Mouse (Mus musculus): ENCODE data around the gene Syn3. TPM values are rescaled to one million over a fixed set of nuclear protein-coding genes. Genes with fewer than 3 reads are reported as not detected.

Syn3 gene
- polyA plus RNA-seq, 1 experiment, result 0.18 TPM

DNA sequence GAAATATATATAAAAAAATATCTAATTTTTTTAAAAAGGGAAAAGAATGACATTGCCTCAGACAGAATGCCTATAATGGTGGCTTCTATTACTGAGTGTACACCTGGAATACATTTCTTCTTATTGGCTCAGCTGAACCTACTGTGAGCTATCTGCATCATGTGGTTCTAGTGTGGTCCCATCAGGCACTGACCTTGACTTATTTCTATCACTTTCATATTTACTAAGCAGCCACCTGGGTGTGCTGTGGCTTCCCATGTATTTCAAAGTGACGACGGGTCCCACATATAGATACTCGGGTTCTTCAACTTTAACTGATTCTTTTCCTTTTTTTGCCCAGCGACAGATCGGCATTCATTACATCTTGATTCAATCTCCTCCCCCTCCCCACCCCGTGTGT lies 255.2 kb downstream of the Syn3 start:
- H3K27me3 ChIP-seq (ENCODE audit: control insufficient read depth, insufficient read depth, low read length), result no peaks in the 10 kb centered on the region
- DNase-seq (ENCODE audit: low read depth in 1 of 2, low spot score in 2 of 2), result no peak
- TF ChIP-seq POLR2A (IDR thresholded peaks at IDR 0.05; ENCODE audit: low read depth, low read length) (no peak), CTCF (IDR thresholded peaks at IDR 0.05; ENCODE audit: extremely low read depth, insufficient read depth, insufficient read length, insufficient replicate concordance) (no peak)
- H3K27ac ChIP-seq (ENCODE audit: insufficient read depth, low read length), result no peak overlapping the region
- no peak overlapping the region for H3K4me3 ChIP-seq (ENCODE audit: extremely low read depth, insufficient read depth, insufficient read length)
- 89% methylated on average over 6 of the region's 6 CpGs for WGBS
- no peaks in the 10 kb centered on the region for H3K4me1 ChIP-seq (ENCODE audit: control insufficient read depth, insufficient read depth, insufficient read length)
- no peaks in the 10 kb centered on the region for H3K36me3 ChIP-seq (ENCODE audit: control insufficient read depth, insufficient read depth, low read length)

- Histone ChIP-seq H3K4me3 (ENCODE audit: extremely low read depth, insufficient read depth, insufficient read length) (no peak overlapping the region), H3K4me1 (ENCODE audit: control insufficient read depth, insufficient read depth, insufficient read length) (no peaks in the 10 kb centered on the region), H3K27ac (ENCODE audit: insufficient read depth, low read length) (no peak overlapping the region), H3K27me3 (ENCODE audit: control insufficient read depth, insufficient read depth, low read length) (no peaks in the 10 kb centered on the region), H3K36me3 (ENCODE audit: control insufficient read depth, insufficient read depth, low read length) (no peaks in the 10 kb centered on the region)
- DNase-seq (ENCODE audit: low read depth in 1 of 2, low spot score in 2 of 2), result no peak
- TF ChIP-seq POLR2A (IDR thresholded peaks at IDR 0.05; ENCODE audit: low read depth, low read length), result no peak
- no peak for TF ChIP-seq CTCF (IDR thresholded peaks at IDR 0.05; ENCODE audit: extremely low read depth, insufficient read depth, insufficient read length, insufficient replicate concordance)
- 90% methylated on average over 3 of the region's 3 CpGs for WGBS
These were observed 256.0 kb downstream of the Syn3 start for GRCm38 (mm10) chr10:86242721-86243120.

- DNase-seq (ENCODE audit: low read depth in 1 of 2, low spot score in 2 of 2), result no peak
- H3K4me1 ChIP-seq (ENCODE audit: control insufficient read depth, insufficient read depth, insufficient read length), result no peaks in the 10 kb centered on the region
- no peak overlapping the region for H3K4me3 ChIP-seq (ENCODE audit: extremely low read depth, insufficient read depth, insufficient read length)
- H3K27me3 ChIP-seq (ENCODE audit: control insufficient read depth, insufficient read depth, low read length), result no peaks in the 10 kb centered on the region
- TF ChIP-seq CTCF (IDR thresholded peaks at IDR 0.05; ENCODE audit: extremely low read depth, insufficient read depth, insufficient read length, insufficient replicate concordance) (no peak), POLR2A (IDR thresholded peaks at IDR 0.05; ENCODE audit: low read depth, low read length) (no peak)
- H3K36me3 ChIP-seq (ENCODE audit: control insufficient read depth, insufficient read depth, low read length), result no peaks in the 10 kb centered on the region
- H3K27ac ChIP-seq (ENCODE audit: insufficient read depth, low read length), result no peak overlapping the region
- 88% methylated on average over 6 of the region's 6 CpGs for WGBS
These were observed 268.7 kb downstream of the Syn3 start for GRCm38 (mm10) chr10:86230006-86230405.

GRCm38 (mm10) chr10:86225480-86225879 lies 273.2 kb downstream of the Syn3 start:
- no peak for DNase-seq (ENCODE audit: low read depth in 1 of 2, low spot score in 2 of 2)
- Histone ChIP-seq H3K4me3 (ENCODE audit: extremely low read depth, insufficient read depth, insufficient read length) (no peak overlapping the region), H3K4me1 (ENCODE audit: control insufficient read depth, insufficient read depth, insufficient read length) (no peaks in the 10 kb centered on the region), H3K27me3 (ENCODE audit: control insufficient read depth, insufficient read depth, low read length) (no peaks in the 10 kb centered on the region), H3K36me3 (ENCODE audit: control insufficient read depth, insufficient read depth, low read length) (no peaks in the 10 kb centered on the region), H3K27ac (ENCODE audit: insufficient read depth, low read length) (no peak overlapping the region)
- WGBS, result 89% methylated on average over 3 of the region's 3 CpGs
- no peak for TF ChIP-seq POLR2A (IDR thresholded peaks at IDR 0.05; ENCODE audit: low read depth, low read length)
- no peak for TF ChIP-seq CTCF (IDR thresholded peaks at IDR 0.05; ENCODE audit: extremely low read depth, insufficient read depth, insufficient read length, insufficient replicate concordance)

DNA sequence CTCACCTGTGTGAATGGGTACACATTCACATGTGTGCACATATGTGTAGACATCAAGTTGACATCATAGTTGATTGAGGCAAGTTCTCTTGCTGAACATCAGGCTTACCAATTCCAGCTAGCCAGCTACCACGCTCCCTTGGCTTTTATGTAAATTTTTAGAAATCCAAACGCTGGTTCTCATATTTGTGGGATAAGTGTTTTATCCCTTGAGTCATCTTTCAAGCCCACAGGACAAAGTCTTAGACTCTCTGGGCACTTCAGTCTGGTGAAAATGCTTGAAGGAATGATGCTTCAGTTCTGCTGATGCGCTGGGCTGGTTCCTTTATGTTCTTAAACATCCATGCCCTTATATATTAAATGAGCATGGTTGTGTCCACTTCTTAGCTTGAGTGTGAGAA lies 279.7 kb downstream of the Syn3 start:
- Histone ChIP-seq H3K27ac (ENCODE audit: insufficient read depth, low read length) (no peak overlapping the region), H3K4me3 (ENCODE audit: extremely low read depth, insufficient read depth, insufficient read length) (no peak overlapping the region), H3K27me3 (ENCODE audit: control insufficient read depth, insufficient read depth, low read length) (no peaks in the 10 kb centered on the region), H3K36me3 (ENCODE audit: control insufficient read depth, insufficient read depth, low read length) (no peaks in the 10 kb centered on the region), H3K4me1 (ENCODE audit: control insufficient read depth, insufficient read depth, insufficient read length) (no peaks in the 10 kb centered on the region)
- no peak for DNase-seq (ENCODE audit: low read depth in 1 of 2, low spot score in 2 of 2)
- no peak for TF ChIP-seq CTCF (IDR thresholded peaks at IDR 0.05; ENCODE audit: extremely low read depth, insufficient read depth, insufficient read length, insufficient replicate concordance)
- TF ChIP-seq POLR2A (IDR thresholded peaks at IDR 0.05; ENCODE audit: low read depth, low read length), result no peak
- 92% methylated on average over 3 of the region's 3 CpGs for WGBS

GRCm38 (mm10) chr10:86216836-86217235 lies 281.9 kb downstream of the Syn3 start:
- Histone ChIP-seq H3K4me1 (ENCODE audit: control insufficient read depth, insufficient read depth, insufficient read length) (no peaks in the 10 kb centered on the region), H3K4me3 (ENCODE audit: extremely low read depth, insufficient read depth, insufficient read length) (no peak overlapping the region), H3K27me3 (ENCODE audit: control insufficient read depth, insufficient read depth, low read length) (no peaks in the 10 kb centered on the region), H3K36me3 (ENCODE audit: control insufficient read depth, insufficient read depth, low read length) (no peaks in the 10 kb centered on the region), H3K27ac (ENCODE audit: insufficient read depth, low read length) (no peak overlapping the region)
- DNase-seq (ENCODE audit: low read depth in 1 of 2, low spot score in 2 of 2), result no peak
- no peak for TF ChIP-seq POLR2A (IDR thresholded peaks at IDR 0.05; ENCODE audit: low read depth, low read length)
- TF ChIP-seq CTCF (IDR thresholded peaks at IDR 0.05; ENCODE audit: extremely low read depth, insufficient read depth, insufficient read length, insufficient replicate concordance), result no peak
- WGBS, result 95% methylated on average over 2 of the region's 2 CpGs

- 83% methylated on average over 4 of the region's 4 CpGs for WGBS
- Histone ChIP-seq H3K27me3 (ENCODE audit: control insufficient read depth, insufficient read depth, low read length) (no peaks in the 10 kb centered on the region), H3K4me1 (ENCODE audit: control insufficient read depth, insufficient read depth, insufficient read length) (no peaks in the 10 kb centered on the region), H3K4me3 (ENCODE audit: extremely low read depth, insufficient read depth, insufficient read length) (no peak overlapping the region), H3K27ac (ENCODE audit: insufficient read depth, low read length) (no peak overlapping the region), H3K36me3 (ENCODE audit: control insufficient read depth, insufficient read depth, low read length) (no peaks in the 10 kb centered on the region)
- TF ChIP-seq CTCF (IDR thresholded peaks at IDR 0.05; ENCODE audit: extremely low read depth, insufficient read depth, insufficient read length, insufficient replicate concordance) (no peak), POLR2A (IDR thresholded peaks at IDR 0.05; ENCODE audit: low read depth, low read length) (no peak)
- DNase-seq (ENCODE audit: low read depth in 1 of 2, low spot score in 2 of 2), result no peak
These were observed 286.6 kb downstream of the Syn3 start for GRCm38 (mm10) chr10:86212062-86212461.
